Mouse (Mus musculus) limb, embryonic 12.5 days (tissue): ENCODE data around the gene Fsip1. TPM values are rescaled to one million over a fixed set of nuclear protein-coding genes. Genes with fewer than 3 reads are reported as not detected.
"Not testable (repeated sequence)": the region's sequence is repeated elsewhere in the genome, so short reads cannot be mapped to it uniquely, and the experiment has no call there.

Experiments used
- ATAC-seq: fragments of 200-750 bp; cut with Nextera tagmentation; 2 replicates; pipeline ENCODE4 v1.8.0; 2017; ENCODE audit warnings: low read depth, moderate TSS enrichment; ENCODE audit not compliant: insufficient number of reproducible peaks, insufficient read depth, low FRiP score, low TSS enrichment
- H3K27ac ChIP-seq: fragments of 300-500 bp; sonication (generic); 2 replicates; pipeline ENCODE4 v1.5.1; 2016; ENCODE audit warnings: mild to moderate bottlenecking, moderate library complexity
- H3K27me3 ChIP-seq: fragments of 300-500 bp; sonication (generic); 2 replicates; pipeline ENCODE4 v1.6.1; 2016; ENCODE audit warnings: mild to moderate bottlenecking, moderate library complexity
- H3K36me3 ChIP-seq: fragments of 300-500 bp; sonication (generic); 2 replicates; pipeline ENCODE4 v1.6.1; 2016; ENCODE audit warnings: mild to moderate bottlenecking, moderate library complexity
- H3K4me1 ChIP-seq: fragments of 300-500 bp; sonication (generic); replicated peaks from 2 replicates; pipeline ENCODE4 v1.6.1; 2016
- H3K4me2 ChIP-seq: fragments of 300-500 bp; sonication (generic); 2 replicates; pipeline ENCODE4 v1.6.1; 2016; ENCODE audit warnings: mild to moderate bottlenecking, moderate library complexity
- H3K4me3 ChIP-seq: fragments of 300-500 bp; sonication (generic); replicated peaks from 2 replicates; pipeline ENCODE4 v1.5.1; 2016; ENCODE audit warnings: mild to moderate bottlenecking
- H3K9ac ChIP-seq: fragments of 300-500 bp; sonication (generic); replicated peaks from 2 replicates; pipeline ENCODE4 v1.6.1; 2016; ENCODE audit warnings: mild to moderate bottlenecking, moderate library complexity
- H3K9me3 ChIP-seq: fragments of 300-500 bp; sonication (generic); 2 replicates; pipeline ENCODE4 v1.6.1; 2016; ENCODE audit warnings: mild to moderate bottlenecking, moderate library complexity
- WGBS: fragments of 180-500 bp; shearing (Covaris S2); methylation state at CpG from one replicate; pipeline ENCODE4 v1.1.7; 2016; 5-methylcytosine and 5-hydroxymethylcytosine counted together
- polyA plus RNA-seq: library from polyadenylated mRNA; unstranded; fragments of >200 nt; fragmentation: Nextera tagmentation; extraction: Ambion mirVana; gene quantifications from 2 replicates; pipeline ENCODE4 v1.2.1, GENCODE M21; 2016

Fsip1 gene
- polyA plus RNA-seq, 1 experiment from 2014 or later: 0.76 TPM

GRCm38 (mm10) chr2:118148321-118149142 is 108.2 kb downstream of the Fsip1 start:
- H3K27me3 ChIP-seq: no peaks in the 10 kb centered on the region
- 0 out of 2 replicates have a peak, but pooled peaks cover 3% of the 10 kb centered on the region for H3K4me1 ChIP-seq
- no peaks in the 10 kb centered on the region for H3K9me3 ChIP-seq
- no peak overlapping the region for H3K4me3 ChIP-seq
- no peak overlapping the region for H3K4me2 ChIP-seq
- 72% methylated on average over 4 of the region's 4 CpGs for WGBS
- ATAC-seq: no peak
- H3K27ac ChIP-seq: no peak overlapping the region
- H3K36me3 ChIP-seq: no peaks in the 10 kb centered on the region
- no peak overlapping the region for H3K9ac ChIP-seq

- H3K4me3 ChIP-seq, H3K27ac ChIP-seq, H3K9ac ChIP-seq, H3K9me3 ChIP-seq, ATAC-seq, H3K4me1 ChIP-seq, H3K4me2 ChIP-seq, H3K36me3 ChIP-seq, H3K27me3 ChIP-seq: not testable (repeated sequence)
- WGBS: 50% methylated on average over 3 of the region's 3 CpGs
Observed at GRCm38 (mm10) chr2:118147749-118148148, 109.0 kb downstream of the Fsip1 start.

- Histone ChIP-seq H3K36me3 (no peaks in the 10 kb centered on the region), H3K27ac (no peak overlapping the region), H3K27me3 (no peaks in the 10 kb centered on the region), H3K4me1 (0 out of 2 replicates have a peak, but pooled peaks cover 2% of the 10 kb centered on the region), H3K4me3 (no peak overlapping the region), H3K9me3 (no peaks in the 10 kb centered on the region), H3K9ac (no peak overlapping the region), H3K4me2 (no peak overlapping the region)
- ATAC-seq: no peak
- WGBS: 93% methylated on average over 10 of the region's 10 CpGs
Observed at GRCm38 (mm10) chr2:118141651-118142050, 115.1 kb downstream of the Fsip1 start.

GRCm38 (mm10) chr2:118139261-118139660 is 117.5 kb downstream of the Fsip1 start:
- WGBS: 86% methylated on average over 6 of the region's 6 CpGs
- Histone ChIP-seq H3K9ac (no peak overlapping the region), H3K4me1 (no peaks in the 10 kb centered on the region), H3K4me3 (no peak overlapping the region), H3K36me3 (no peaks in the 10 kb centered on the region), H3K9me3 (no peaks in the 10 kb centered on the region), H3K4me2 (no peak overlapping the region), H3K27me3 (no peaks in the 10 kb centered on the region), H3K27ac (no peak overlapping the region)
- no peak for ATAC-seq

- 86% methylated on average over 2 of the region's 2 CpGs for WGBS
- H3K36me3 ChIP-seq: no peaks in the 10 kb centered on the region
- no peak for ATAC-seq
Observed at GRCm38 (mm10) chr2:118137776-118138175, 119.0 kb downstream of the Fsip1 start.

GRCm38 (mm10) chr2:118137071-118137470 is 119.7 kb downstream of the Fsip1 start:
- no peaks in the 10 kb centered on the region for H3K36me3 ChIP-seq
- no peak overlapping the region for H3K9ac ChIP-seq
- H3K4me2 ChIP-seq: no peak overlapping the region
- H3K4me1 ChIP-seq: no peaks in the 10 kb centered on the region
- 91% methylated on average over 9 of the region's 9 CpGs for WGBS
- no peak overlapping the region for H3K27ac ChIP-seq
- no peaks in the 10 kb centered on the region for H3K9me3 ChIP-seq
- H3K27me3 ChIP-seq: no peaks in the 10 kb centered on the region
- no peak overlapping the region for H3K4me3 ChIP-seq
- no peak for ATAC-seq

More at GRCm38 (mm10) chr2:118137776-118138175, 119.0 kb downstream of the Fsip1 start:
- no peak overlapping the region for H3K4me3 ChIP-seq
- H3K9ac ChIP-seq: no peak overlapping the region
- no peaks in the 10 kb centered on the region for H3K27me3 ChIP-seq
- no peak overlapping the region for H3K4me2 ChIP-seq
- H3K4me1 ChIP-seq: no peaks in the 10 kb centered on the region
- H3K9me3 ChIP-seq: no peaks in the 10 kb centered on the region
- H3K27ac ChIP-seq: no peak overlapping the region

GRCm38 (mm10) chr2:118128313-118128712 is 128.5 kb downstream of the Fsip1 start:
- no peak overlapping the region for H3K4me3 ChIP-seq
- H3K4me1 ChIP-seq: peaks cover 5% of the 10 kb centered on the region
- 22% methylated on average over 3 of the region's 3 CpGs for WGBS
- H3K36me3 ChIP-seq: peaks cover 36% of the 10 kb centered on the region
- H3K9ac ChIP-seq: no peak overlapping the region
- H3K9me3 ChIP-seq: no peaks in the 10 kb centered on the region
- H3K4me2 ChIP-seq: no peak overlapping the region
- H3K27me3 ChIP-seq: no peaks in the 10 kb centered on the region
- H3K27ac ChIP-seq: no peak overlapping the region
- ATAC-seq: no peak

- ATAC-seq: no peak
- Histone ChIP-seq H3K27me3 (no peaks in the 10 kb centered on the region), H3K9me3 (no peaks in the 10 kb centered on the region), H3K4me2 (no peak overlapping the region), H3K36me3 (peaks cover 42% of the 10 kb centered on the region), H3K27ac (no peak overlapping the region), H3K4me3 (no peak overlapping the region), H3K9ac (no peak overlapping the region), H3K4me1 (peaks cover 5% of the 10 kb centered on the region)
- 75% methylated on average over 5 of the region's 5 CpGs for WGBS
Observed at GRCm38 (mm10) chr2:118127516-118128288, 129.1 kb downstream of the Fsip1 start.

GRCm38 (mm10) chr2:118125943-118126470 is 130.8 kb downstream of the Fsip1 start:
- 71% methylated on average over 7 of the region's 7 CpGs for WGBS
- Histone ChIP-seq H3K36me3 (peaks cover 57% of the 10 kb centered on the region), H3K27me3 (no peaks in the 10 kb centered on the region), H3K9ac (no peak overlapping the region), H3K9me3 (no peaks in the 10 kb centered on the region), H3K27ac (no peak overlapping the region), H3K4me2 (no peak overlapping the region), H3K4me1 (peaks cover 5% of the 10 kb centered on the region), H3K4me3 (no peak overlapping the region)
- no peak for ATAC-seq

- peaks cover 64% of the 10 kb centered on the region for H3K36me3 ChIP-seq
- no peak overlapping the region for H3K4me3 ChIP-seq
- H3K4me2 ChIP-seq: no peak overlapping the region
- H3K27me3 ChIP-seq: no peaks in the 10 kb centered on the region
- no peak overlapping the region for H3K27ac ChIP-seq
- no peak for ATAC-seq
- no peak overlapping the region for H3K9ac ChIP-seq
- 83% methylated on average over 11 of the region's 11 CpGs for WGBS
- peaks cover 5% of the 10 kb centered on the region for H3K4me1 ChIP-seq
- no peaks in the 10 kb centered on the region for H3K9me3 ChIP-seq
Observed at GRCm38 (mm10) chr2:118125211-118125939, 131.4 kb downstream of the Fsip1 start.

- no peak for ATAC-seq
- Histone ChIP-seq H3K36me3 (peaks cover 73% of the 10 kb centered on the region), H3K27ac (no peak overlapping the region), H3K4me1 (peaks cover 5% of the 10 kb centered on the region), H3K9me3 (no peaks in the 10 kb centered on the region), H3K27me3 (no peaks in the 10 kb centered on the region), H3K4me2 (no peak overlapping the region), H3K9ac (no peak overlapping the region), H3K4me3 (no peak overlapping the region)
- 92% methylated on average over 7 of the region's 7 CpGs for WGBS
Observed at GRCm38 (mm10) chr2:118124437-118124836, 132.3 kb downstream of the Fsip1 start.
